In genomic region chr17:80730283-80730682, GRCm38 (mm10) we compare ENCODE assay signal across 7 mouse cellular contexts. TPM values are rescaled to one million over a fixed set of nuclear protein-coding genes. Genes with fewer than 3 reads are reported as not detected.
DNase-seq lines count a peak whose midpoint lies in the region; ATAC-seq and TF ChIP-seq lines count a peak whose summit lies in the region.
"Not testable (repeated sequence)": the region's sequence is repeated elsewhere in the genome, so short reads cannot be mapped to it uniquely, and the experiment has no call there.

No protein-coding gene starts in this region.

- not testable (repeated sequence) for H3K27me3 ChIP-seq in CH12.LX (replicated peaks); heart, adult 2 months (ENCODE audit: control insufficient read depth, insufficient read depth, low read length); heart, embryonic 12.5 days (replicated peaks); heart, postnatal 0 days (ENCODE audit: control insufficient read depth, insufficient read depth, low read length); stomach, embryonic 15.5 days (replicated peaks); stomach, postnatal 0 days (ENCODE audit: control insufficient read depth, insufficient read depth, low read length)

- not testable (repeated sequence) for H3K79me2 ChIP-seq in CH12.LX (replicated peaks; ENCODE audit: control insufficient read depth, extremely low read depth, insufficient read depth, poor library complexity, severe bottlenecking); heart, adult 2 months (replicated peaks; ENCODE audit: control insufficient read depth, insufficient read depth, low read length)

- intact Hi-C loops in heart, adult 2 months (cut with DNase I): not testable (repeated sequence)

- not testable (repeated sequence) for ATAC-seq in heart, embryonic 12.5 days (ENCODE audit: insufficient number of reproducible peaks, low FRiP score); heart, postnatal 0 days (ENCODE audit: insufficient read depth, low read depth); stomach, embryonic 15.5 days (ENCODE audit: insufficient read depth, low FRiP score, low read depth); stomach, postnatal 0 days (ENCODE audit: low FRiP score, low TSS enrichment)

- WGBS in heart, adult 2 months: 93% methylated on average over 6 of the region's 6 CpGs
- WGBS in heart, embryonic 12.5 days: 88% methylated on average over 6 of the region's 6 CpGs
- 92% methylated on average over 6 of the region's 6 CpGs for WGBS in heart, postnatal 0 days
- WGBS in stomach, embryonic 15.5 days: 86% methylated on average over 6 of the region's 6 CpGs
- 87% methylated on average over 6 of the region's 6 CpGs for WGBS in stomach, postnatal 0 days

- H3K27ac ChIP-seq in CH12.LX (ENCODE audit: insufficient read depth, low read depth): not testable (repeated sequence)
- peak overlapping the region; percentile 98; the same call in 1 of the 2 replicates for H3K27ac ChIP-seq in heart, adult 2 months
- H3K27ac ChIP-seq in heart, embryonic 12.5 days (ENCODE audit: poor library complexity, severe bottlenecking): peak overlapping the region; percentile 43; the same call in 1 of the 2 replicates
- H3K27ac ChIP-seq in heart, postnatal 0 days (ENCODE audit: low read depth): peak overlapping the region; percentile 36; the same call in 1 of the 2 replicates
- 0 out of 2 replicates have a peak overlapping the region, but pooled peaks have one; percentile 96 for H3K27ac ChIP-seq in layer of hippocampus, adult 2 months
- H3K27ac ChIP-seq in stomach, embryonic 15.5 days: peak overlapping the region; percentile 99; the same call in 1 of the 2 replicates
- H3K27ac ChIP-seq in stomach, postnatal 0 days (replicated peaks): peak overlapping the region; percentile 99; the same call in 1 of the 2 replicates

- in situ Hi-C loops in CH12.LX (cut with MboI; ENCODE audit: low pct_ligation_motif_present, low pct_unique_long_range_greater_than_20kb, low sequenced_read_pairs): not testable (repeated sequence)

- dilution Hi-C loops in CH12.LX (cut with MboI; ENCODE audit: extremely low pct_ligation_motif_present, extremely low pct_unique_long_range_greater_than_20kb, low sequenced_read_pairs): not testable (repeated sequence)

- TF ChIP-seq POLR2A in CH12.LX (IDR thresholded peaks at IDR 0.05; ENCODE audit: low read depth, low read length); heart, adult 2 months (IDR thresholded peaks at IDR 0.05; ENCODE audit: insufficient read depth, low read depth, low read length): not testable (repeated sequence)

- TF ChIP-seq EP300 in CH12.LX (IDR thresholded peaks at IDR 0.05; ENCODE audit: low read length); heart, adult 2 months (IDR thresholded peaks at IDR 0.05; ENCODE audit: insufficient read depth, low read depth, low read length); heart, postnatal 0 days (IDR thresholded peaks at IDR 0.05; ENCODE audit: low read depth); stomach, postnatal 0 days (optimal IDR thresholded peaks at IDR 0.05): not testable (repeated sequence)

- H3K9ac ChIP-seq in CH12.LX (ENCODE audit: insufficient read depth, low read depth); heart, adult 2 months (ENCODE audit: low read depth, low read length); heart, embryonic 12.5 days; heart, postnatal 0 days (replicated peaks; ENCODE audit: low read depth, low read length); stomach, embryonic 15.5 days; stomach, postnatal 0 days (ENCODE audit: low read length): not testable (repeated sequence)

- peaks cover 10 to 39% of the 10 kb centered on the region in 2 experiments for H3K4me1 ChIP-seq in CH12.LX (ENCODE audit: control insufficient read depth in 1 of 2, insufficient read depth in 2 of 2)
- not testable (repeated sequence) for H3K4me1 ChIP-seq in heart, adult 2 months (ENCODE audit: control insufficient read depth, insufficient read depth, low read length); stomach, postnatal 0 days (replicated peaks; ENCODE audit: control insufficient read depth, insufficient read depth)
- H3K4me1 ChIP-seq in heart, embryonic 12.5 days (replicated peaks): peaks cover 38% of the 10 kb centered on the region
- peaks cover 17% of the 10 kb centered on the region for H3K4me1 ChIP-seq in heart, postnatal 0 days (ENCODE audit: control insufficient read depth, insufficient read depth)
- peaks cover 11% of the 10 kb centered on the region for H3K4me1 ChIP-seq in stomach, embryonic 15.5 days

- not testable (repeated sequence) for TF ChIP-seq RAD21 in CH12.LX (IDR thresholded peaks at IDR 0.05; ENCODE audit: low read depth, low read length)

- H3K4me2 ChIP-seq in CH12.LX (ENCODE audit: insufficient read depth, low read depth, poor library complexity, severe bottlenecking): peak overlapping the region; percentile 97; the same call in 1 of the 2 replicates
- not testable (repeated sequence) for H3K4me2 ChIP-seq in heart, embryonic 12.5 days; heart, postnatal 0 days (ENCODE audit: low read depth, low read length); stomach, embryonic 15.5 days; stomach, postnatal 0 days (replicated peaks; ENCODE audit: low read depth)

- H3K9me3 ChIP-seq in CH12.LX (replicated peaks; ENCODE audit: low read length); heart, embryonic 12.5 days (replicated peaks); heart, postnatal 0 days (replicated peaks; ENCODE audit: control insufficient read depth, low read length); stomach, embryonic 15.5 days; stomach, postnatal 0 days (ENCODE audit: control insufficient read depth, low read length): not testable (repeated sequence)

- DNase-seq in CH12.LX (ENCODE audit: extremely low read depth); heart, adult 2 months; heart, postnatal 0 days (ENCODE audit: low spot score); layer of hippocampus, adult 2 months (ENCODE audit: low spot score in 2 of 2); stomach, postnatal 0 days (ENCODE audit: low spot score): not testable (repeated sequence)

- TF ChIP-seq CTCF in CH12.LX (conservative IDR thresholded peaks at IDR 0.05 in 1 of 2, IDR thresholded peaks at IDR 0.05 in 1 of 2; ENCODE audit: low read depth in 2 of 2, low read length in 2 of 2); heart, adult 2 months (IDR thresholded peaks at IDR 0.05); heart, postnatal 0 days (IDR thresholded peaks at IDR 0.05; ENCODE audit: low read depth); layer of hippocampus, adult 2 months (conservative IDR thresholded peaks at IDR 0.05): not testable (repeated sequence)
- TF ChIP-seq CTCF in stomach, postnatal 0 days (IDR thresholded peaks at IDR 0.05; ENCODE audit: low read depth): 0 out of 2 replicates have a peak, but pooled peaks have one; percentile 14

- H3K36me3 ChIP-seq in CH12.LX (replicated peaks in 1 of 2; ENCODE audit: control insufficient read depth in 1 of 2, insufficient read depth in 1 of 2, low read length in 1 of 2); heart, adult 2 months (ENCODE audit: control insufficient read depth, insufficient read depth, low read length); heart, embryonic 12.5 days; heart, postnatal 0 days (replicated peaks; ENCODE audit: control insufficient read depth, insufficient read depth, low read length); stomach, embryonic 15.5 days; stomach, postnatal 0 days (ENCODE audit: control insufficient read depth, insufficient read depth, low read length): not testable (repeated sequence)

- H3K4me3 ChIP-seq in CH12.LX (replicated peaks in 1 of 3; ENCODE audit: low read depth in 2 of 3, low read length in 2 of 3, poor library complexity in 1 of 3); heart, adult 2 months; heart, embryonic 12.5 days; heart, postnatal 0 days (ENCODE audit: low read depth, low read length); layer of hippocampus, adult 2 months; stomach, embryonic 15.5 days (replicated peaks); stomach, postnatal 0 days (ENCODE audit: low read depth, low read length): not testable (repeated sequence)

TF ChIP-seq in CH12.LX, 34 proteins besides CTCF, POLR2A, EP300 and RAD21:
- TF ChIP-seq TBP (conservative IDR thresholded peaks at IDR 0.05; ENCODE audit: low read depth, low read length): peak; percentile 85

RNA-seq across cellular contexts. Expression of gene Map4k3, which starts 2.0 kb away (rescaled TPM):
- total RNA-seq in CH12.LX (2012; rRNA removed) (2.4 and 2.7 TPM in 2 replicates), CH12.LX (2014; rRNA removed) (4.3 and 4.4 TPM in 2 replicates)
- 3.2 and 3.4 TPM in 2 replicates for polyA plus RNA-seq in CH12.LX (2012; ENCODE audit: insufficient read length, low read depth)
- total RNA-seq in heart, adult 2 months (2021): 10 to 100 TPM; 24.4 to 24.7 TPM
- 12.8 and 20.3 TPM in 2 replicates for polyA plus RNA-seq in heart, adult 2 months (2012; rRNA removed)
- polyA plus RNA-seq in heart, embryonic 12.5 days (2016; fragmentation: Nextera tagmentation; extraction: Ambion mirVana): 25.0 and 25.8 TPM in 2 replicates
- 38.0 and 44.4 TPM in 2 replicates for total RNA-seq in heart, postnatal 0 days (2014; rRNA removed; ENCODE audit: low replicate concordance)
- 14.2 and 16.7 TPM in 2 replicates for polyA plus RNA-seq in heart, postnatal 0 days (2015; fragmentation: Nextera tagmentation; extraction: Ambion mirVana)
- 10 to 100 TPM; 92.9 to 94.1 TPM for total RNA-seq in layer of hippocampus, adult 2 months (2021)
- polyA plus RNA-seq in stomach, embryonic 15.5 days (2015; fragmentation: Nextera tagmentation; extraction: Ambion mirVana): 27.7 and 28.9 TPM in 2 replicates
- polyA plus RNA-seq in stomach, postnatal 0 days (2015; fragmentation: Nextera tagmentation; extraction: Ambion mirVana): 16.9 and 18.1 TPM in 2 replicates
